Mouse (Mus musculus) olfactory bulb, adult 2 months (tissue): ENCODE data around the gene Gm36245.

ENCODE experiments used
- CTCF ChIP-seq: fragments of 200-500 bp; IDR thresholded peaks from 2 replicates; pipeline ENCODE4 v1.5.1; 2012; ENCODE audit warnings: low read depth, mild to moderate bottlenecking, low read length, moderate library complexity; ENCODE audit not compliant: insufficient read depth
- POLR2A ChIP-seq: fragments of 200-500 bp; IDR thresholded peaks from 2 replicates; pipeline ENCODE4 v1.6.1; 2012; ENCODE audit warnings: mild to moderate bottlenecking, low read depth, low read length, moderate library complexity; ENCODE audit not compliant: insufficient read depth

DNA sequence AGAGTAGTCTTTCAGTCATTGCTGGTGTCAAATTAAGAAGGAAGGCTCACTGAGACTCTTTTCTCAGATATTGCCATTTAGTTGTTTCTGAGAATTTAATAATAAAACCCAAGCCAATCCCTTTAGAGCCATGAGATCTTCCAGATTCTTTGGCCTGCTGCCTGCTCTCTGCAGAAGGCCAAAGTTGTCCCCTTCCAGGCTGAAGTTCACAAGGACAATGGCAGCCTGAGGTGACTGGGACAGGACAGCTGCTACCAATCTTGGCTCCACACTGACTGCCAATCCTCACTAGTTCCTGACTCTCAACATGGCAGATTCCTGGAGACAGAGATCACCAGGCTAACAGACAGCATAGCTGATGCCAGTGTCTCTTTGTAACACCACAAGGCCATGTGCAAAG is 12.0 kb upstream of the Gm36245 start:
- TF ChIP-seq CTCF (no peak), POLR2A (no peak)
